Mouse (Mus musculus) cerebellum, adult 2 months (tissue): ENCODE results near the gene Slc51a. TPM values are rescaled to one million over a fixed set of nuclear protein-coding genes. Genes with fewer than 3 reads are reported as not detected.

Experiments
- DNase-seq, 2 experiments: peaks; one replicate each; pipeline ENCODE4 v3.0.0; 2021
- H3K27ac ChIP-seq: fragments of 200-500 bp; 2 replicates; pipeline ENCODE4 v1.5.1; 2012; ENCODE audit warnings: low read length, control low read depth, inconsistent platforms; ENCODE audit not compliant: insufficient read depth
- H3K27me3 ChIP-seq: fragments of 200-500 bp; 2 replicates; pipeline ENCODE4 v1.6.1; 2012; ENCODE audit warnings: inconsistent platforms, mild to moderate bottlenecking, low read length, moderate library complexity; ENCODE audit not compliant: control insufficient read depth, insufficient read depth
- H3K4me1 ChIP-seq: fragments of 200-500 bp; 2 replicates; pipeline ENCODE4 v1.6.1; 2011; ENCODE audit warnings: low read length; ENCODE audit not compliant: control insufficient read depth, insufficient read depth
- H3K4me3 ChIP-seq: fragments of 200-500 bp; replicated peaks from 2 replicates; pipeline ENCODE3; 2011; ENCODE audit warnings: mild to moderate bottlenecking, low read depth, low read length, control low read depth; ENCODE audit not compliant: insufficient read depth
- CTCF ChIP-seq: fragments of 200-500 bp; IDR thresholded peaks from 2 replicates; pipeline ENCODE4 v1.5.1; 2011; ENCODE audit warnings: low read depth, mild to moderate bottlenecking, control low read depth, low read length, moderate library complexity, borderline replicate concordance; ENCODE audit not compliant: insufficient read depth
- POLR2A ChIP-seq: fragments of 200-500 bp; IDR thresholded peaks from 2 replicates; pipeline ENCODE4 v1.6.1; 2011; ENCODE audit warnings: low read length, control low read depth, borderline replicate concordance; ENCODE audit not compliant: insufficient read depth
- WGBS: fragments of 180-500 bp; shearing (Covaris S2); methylation state at CpG from one replicate; pipeline ENCODE4 v1.1.7; 2018; 5-methylcytosine and 5-hydroxymethylcytosine counted together
- polyA plus RNA-seq: library from polyadenylated mRNA; depleted of rRNA; stranded (reverse); fragments of >200 nt; gene quantifications from 2 replicates; pipeline ENCODE4 v1.2.3, GENCODE M21; 2012

The Slc51a gene
- polyA plus RNA-seq, 1 experiment: 0.05 TPM

DNA sequence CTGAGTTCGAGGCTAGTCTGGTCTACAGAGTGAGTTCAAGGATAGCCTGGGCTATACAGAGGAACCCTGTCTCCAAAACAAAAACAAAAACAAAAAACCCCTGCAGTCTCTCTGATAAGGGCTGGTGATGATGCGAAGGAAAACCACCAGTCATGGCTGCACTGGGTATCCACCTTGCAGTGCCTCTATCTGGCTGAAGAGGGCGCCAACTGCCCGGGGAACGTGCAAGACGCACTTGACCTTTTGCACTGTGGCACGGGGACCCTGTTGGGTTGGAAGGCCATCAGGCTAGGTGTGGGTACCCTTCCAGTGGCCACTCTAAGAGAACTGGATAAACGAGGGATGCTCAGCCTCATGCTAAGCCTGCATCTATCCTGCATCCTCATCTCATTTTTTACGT lies 19.7 kb upstream of the Slc51a start:
- TF ChIP-seq CTCF (peak; percentile 86), POLR2A (no peak)
- H3K27ac ChIP-seq: no peak overlapping the region
- no peaks in the 10 kb centered on the region for H3K27me3 ChIP-seq
- H3K4me1 ChIP-seq: 0 out of 2 replicates have a peak, but pooled peaks cover 7% of the 10 kb centered on the region
- 26% methylated on average over 9 of the region's 9 CpGs for WGBS
- no peak overlapping the region for H3K4me3 ChIP-seq
- DNase-seq: peak; percentile 42 to 60

DNA sequence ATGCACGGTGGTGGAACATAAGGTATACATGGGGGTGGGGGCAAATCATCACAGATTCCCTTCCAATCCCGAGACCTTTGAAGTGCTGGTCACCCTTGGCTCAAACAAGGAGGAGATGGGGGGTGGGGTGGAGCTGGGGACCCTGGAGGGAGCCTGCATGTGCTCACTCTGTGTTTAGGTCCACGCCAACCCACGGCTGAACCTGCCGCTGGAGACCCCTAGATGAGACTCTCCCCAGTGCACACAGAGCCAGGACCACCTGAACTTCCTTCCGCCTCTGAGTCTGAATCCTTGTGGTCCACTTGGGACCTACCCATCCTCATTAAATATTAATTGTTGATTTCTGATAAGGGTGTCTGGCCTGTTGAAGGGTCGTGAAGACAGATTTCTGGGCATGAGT lies 19.2 kb upstream of the Slc51a start:
- 0 out of 2 replicates have a peak, but pooled peaks cover 7% of the 10 kb centered on the region for H3K4me1 ChIP-seq
- H3K4me3 ChIP-seq: no peak overlapping the region
- H3K27me3 ChIP-seq: no peaks in the 10 kb centered on the region
- H3K27ac ChIP-seq: no peak overlapping the region
- DNase-seq: no peak
- 84% methylated on average over 7 of the region's 7 CpGs for WGBS
- TF ChIP-seq POLR2A (no peak), CTCF (no peak)

DNA sequence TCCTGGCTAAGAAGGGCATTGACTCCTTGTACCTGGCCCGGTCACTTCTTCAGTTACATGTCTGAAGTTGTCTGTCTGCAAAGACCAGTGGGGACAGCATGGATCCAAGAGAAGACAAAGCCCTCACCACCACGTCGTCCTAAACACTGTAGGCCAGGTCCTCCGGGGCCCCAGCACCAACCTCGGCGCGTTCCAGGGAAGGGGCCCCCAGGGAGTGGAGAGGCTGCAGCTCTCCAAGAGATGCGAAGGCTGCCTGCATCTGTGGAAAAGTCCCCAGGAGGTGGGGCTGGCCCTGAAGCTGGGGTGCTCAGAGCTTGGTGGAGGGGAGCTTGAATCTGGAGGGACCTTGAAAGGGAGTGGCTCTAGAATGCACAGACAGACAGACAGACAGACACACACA lies 18.6 kb upstream of the Slc51a start:
- no peak overlapping the region for H3K4me3 ChIP-seq
- 0 out of 2 replicates have a peak, but pooled peaks cover 7% of the 10 kb centered on the region for H3K4me1 ChIP-seq
- DNase-seq: no peak
- H3K27ac ChIP-seq: no peak overlapping the region
- TF ChIP-seq CTCF (no peak), POLR2A (no peak)
- 75% methylated on average over 8 of the region's 8 CpGs for WGBS
- H3K27me3 ChIP-seq: no peaks in the 10 kb centered on the region

DNA sequence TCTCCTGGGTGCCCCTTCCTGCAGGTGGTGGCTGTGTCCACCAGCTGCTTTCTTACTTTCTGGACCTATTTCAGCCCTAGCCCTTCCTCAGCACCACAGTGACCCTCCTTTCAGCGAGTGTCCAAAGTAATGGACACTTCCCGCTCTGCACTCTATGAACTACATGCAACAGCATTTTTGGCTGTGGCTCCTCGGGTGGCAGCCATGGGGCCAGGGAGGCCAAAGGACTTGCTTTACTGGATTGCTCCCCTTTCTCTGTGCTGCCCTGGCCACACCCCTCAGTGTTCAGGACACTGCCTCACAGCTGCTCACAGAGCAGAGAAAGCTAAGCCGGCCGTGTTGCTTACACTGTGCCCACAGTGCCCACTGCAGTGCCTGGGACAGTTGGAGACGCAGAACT lies 16.0 kb upstream of the Slc51a start:
- WGBS: 68% methylated on average over 6 of the region's 6 CpGs
- no peak for DNase-seq
- no peak for TF ChIP-seq CTCF
- no peak for TF ChIP-seq POLR2A
- H3K27ac ChIP-seq: no peak overlapping the region
- H3K4me1 ChIP-seq: no peaks in the 10 kb centered on the region
- no peak overlapping the region for H3K4me3 ChIP-seq
- no peaks in the 10 kb centered on the region for H3K27me3 ChIP-seq

DNA sequence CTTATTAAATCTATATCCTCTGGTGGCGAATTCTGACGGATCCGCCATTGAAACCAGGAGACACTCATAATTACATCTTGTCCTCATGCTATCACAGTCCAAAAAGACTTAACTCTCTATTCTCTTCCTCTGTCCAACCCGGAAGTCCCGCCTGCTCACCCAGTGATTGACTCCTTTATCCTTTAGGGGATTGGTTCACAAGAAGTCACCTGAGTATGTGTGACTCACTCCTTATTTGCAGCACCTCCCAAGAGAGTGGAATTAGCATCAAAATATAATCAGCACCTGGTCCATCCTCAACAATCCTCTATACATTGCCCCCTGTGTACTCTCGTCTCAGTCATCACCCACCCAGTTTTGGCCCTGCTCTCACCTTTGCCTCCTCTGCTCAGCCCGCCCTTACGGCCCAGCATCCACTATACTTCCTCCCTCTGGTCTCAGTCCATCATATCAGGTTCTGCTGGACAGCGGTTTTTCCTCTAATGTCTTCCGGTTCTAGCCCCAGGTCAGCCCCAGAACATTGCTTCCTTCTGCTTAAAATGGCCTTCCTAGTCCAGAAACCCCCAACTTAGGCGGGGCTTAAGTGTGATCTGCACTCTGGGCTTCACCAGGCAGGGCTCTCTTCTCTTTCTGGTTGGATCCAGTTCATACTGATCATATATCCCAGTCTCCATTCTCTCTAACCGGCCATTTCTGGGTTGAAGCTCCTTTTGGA lies 15.1 kb upstream of the Slc51a start:
- Histone ChIP-seq H3K4me1 (no peaks in the 10 kb centered on the region), H3K27me3 (no peaks in the 10 kb centered on the region), H3K4me3 (no peak overlapping the region), H3K27ac (no peak overlapping the region)
- WGBS: 93% methylated on average over 12 of the region's 12 CpGs
- TF ChIP-seq POLR2A (no peak), CTCF (no peak)
- no peak for DNase-seq

DNA sequence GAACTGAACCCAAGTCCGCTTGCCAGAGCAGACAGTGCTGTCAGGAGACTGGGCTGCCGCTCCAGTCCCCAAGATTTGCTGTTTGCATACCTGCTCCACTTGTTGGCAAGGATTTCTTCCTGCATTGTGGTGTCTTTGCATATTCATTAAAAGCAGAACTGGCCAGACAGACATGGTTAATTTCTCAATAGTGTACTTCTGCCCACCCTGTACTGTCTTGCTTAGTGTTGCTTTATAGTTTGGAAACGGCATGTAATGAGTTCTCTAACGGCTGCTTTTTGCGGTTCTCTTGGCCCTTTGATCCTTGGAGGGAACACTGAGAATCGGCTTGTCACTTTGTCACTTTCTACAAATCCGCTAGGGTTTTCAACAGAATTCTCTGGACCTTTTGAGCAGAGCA lies 13.8 kb upstream of the Slc51a start:
- H3K4me1 ChIP-seq: no peaks in the 10 kb centered on the region
- H3K4me3 ChIP-seq: no peak overlapping the region
- no peak overlapping the region for H3K27ac ChIP-seq
- no peaks in the 10 kb centered on the region for H3K27me3 ChIP-seq
- WGBS: 58% methylated on average over 7 of the region's 7 CpGs
- no peak for DNase-seq
- TF ChIP-seq CTCF (no peak), POLR2A (no peak)

DNA sequence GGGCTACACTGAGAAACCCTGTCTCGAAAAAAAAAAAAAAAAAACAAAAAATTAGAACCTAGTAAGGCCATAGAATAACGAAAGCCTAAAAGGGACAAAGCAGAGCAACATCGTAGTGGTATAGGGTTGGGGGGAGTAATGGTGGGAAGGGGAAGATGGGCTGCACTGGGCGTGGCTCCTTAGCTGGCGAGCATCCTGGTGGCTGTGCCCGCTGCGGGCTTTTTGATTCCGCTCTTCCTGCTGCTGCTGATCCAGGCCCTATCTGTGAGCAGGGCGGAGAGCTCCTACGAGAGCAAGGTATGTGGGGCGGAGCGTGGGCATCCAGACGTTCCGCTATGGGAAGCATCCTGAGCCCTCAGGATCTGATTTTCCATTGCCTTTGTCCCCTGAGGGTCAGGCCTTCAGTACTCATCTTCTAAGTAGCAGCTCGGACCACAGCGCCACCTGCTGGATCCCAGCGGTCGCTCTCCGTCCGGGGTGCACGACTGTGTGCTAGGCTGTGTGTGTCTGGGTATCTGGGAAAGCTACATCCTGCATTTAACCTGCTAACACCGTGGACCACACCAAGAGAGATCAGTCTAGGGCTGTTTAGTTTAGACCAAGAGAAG lies 11.9 kb upstream of the Slc51a start:
- Histone ChIP-seq H3K4me3 (peak overlapping the region; percentile 88), H3K27me3 (no peaks in the 10 kb centered on the region), H3K4me1 (no peaks in the 10 kb centered on the region), H3K27ac (no peak overlapping the region)
- peak; percentile 86 to 93 for DNase-seq
- WGBS: 5% methylated on average over 22 of the region's 22 CpGs
- peak; percentile 98 for TF ChIP-seq CTCF
- TF ChIP-seq POLR2A: no peak

DNA sequence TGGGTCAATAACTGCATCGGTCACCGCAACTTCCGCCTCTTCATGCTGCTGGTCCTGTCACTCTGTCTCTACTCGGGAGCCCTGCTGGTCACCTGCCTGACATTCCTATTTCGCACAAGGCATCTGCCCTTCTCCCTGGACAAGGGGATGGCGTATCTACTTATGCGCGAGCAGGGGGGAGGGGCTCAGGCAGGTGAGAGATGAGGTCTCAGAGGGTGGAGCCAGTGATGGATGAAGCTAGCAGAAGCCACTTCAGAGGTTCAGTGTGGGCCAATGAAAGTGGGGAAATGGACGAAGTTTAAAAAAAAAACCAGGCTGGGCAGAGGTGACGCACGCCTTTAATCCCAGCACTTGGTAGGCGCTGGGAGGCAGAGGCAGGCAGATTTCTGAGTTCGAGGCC lies 11.3 kb upstream of the Slc51a start:
- TF ChIP-seq POLR2A (no peak), CTCF (no peak)
- no peak for DNase-seq
- no peaks in the 10 kb centered on the region for H3K27me3 ChIP-seq
- no peak overlapping the region for H3K4me3 ChIP-seq
- WGBS: 78% methylated on average over 13 of the region's 13 CpGs
- no peaks in the 10 kb centered on the region for H3K4me1 ChIP-seq
- no peak overlapping the region for H3K27ac ChIP-seq
